Mouse (Mus musculus) right cerebral cortex, postnatal 36 days (tissue): ENCODE measurements around the gene Srp54b.
"Not testable (repeated sequence)": the region's sequence is repeated elsewhere in the genome, so short reads cannot be mapped to it uniquely, and the experiment has no call there.

ENCODE experiments used
- DNase-seq, 2 experiments: peaks; one replicate each; pipeline ENCODE4 v3.0.0; 2022; ENCODE audit warnings: low spot score in 2 of 2, mixed read lengths in 1 of 2

The Srp54b gene

DNA sequence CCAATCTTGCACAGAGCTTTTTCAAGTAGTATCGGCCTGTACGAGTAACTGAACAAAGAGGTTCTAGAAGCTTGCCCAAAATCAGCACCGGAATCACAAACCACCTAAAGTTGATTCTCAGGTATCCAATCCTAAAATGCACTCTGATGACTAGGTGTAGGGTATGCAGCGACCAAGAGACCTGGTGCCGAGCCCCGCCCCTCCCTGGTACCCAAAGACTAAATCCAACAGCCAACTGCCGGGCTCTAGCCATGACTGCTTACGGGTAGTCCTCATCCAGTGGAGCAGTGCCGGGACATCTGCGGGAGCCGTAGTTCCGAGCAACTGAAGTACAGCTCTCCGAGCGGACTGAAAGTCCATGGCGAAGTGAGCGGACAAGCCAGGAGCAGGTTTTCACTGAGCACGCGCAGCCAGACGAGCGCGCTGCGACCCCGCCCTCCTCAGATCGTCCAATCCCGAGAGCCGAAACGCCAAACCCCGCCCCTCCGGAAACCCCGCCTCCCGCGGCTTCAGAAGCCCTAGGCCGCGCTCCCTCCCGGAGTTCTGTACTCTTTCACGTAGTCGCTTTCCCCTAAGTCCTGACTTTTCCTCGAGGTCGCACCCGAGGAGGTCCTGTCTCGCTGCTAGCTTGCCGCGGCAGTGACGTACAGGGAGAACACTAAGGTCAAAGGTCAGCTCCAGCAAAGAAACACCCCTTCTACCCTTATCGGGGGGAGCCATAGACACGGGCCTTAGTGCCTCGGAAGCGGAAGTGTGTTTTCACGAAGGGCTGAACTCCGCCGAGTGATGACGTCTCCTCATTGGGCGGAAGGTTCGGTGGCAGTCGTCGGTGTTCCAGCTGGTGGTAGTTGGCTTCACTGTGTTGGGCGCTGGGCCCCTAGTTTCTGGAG is at the start of gene Srp54b:
Gene Srp54b (plus strand): TSS at position 546 of the 890 bp plus-strand sequence.
- not testable (repeated sequence) for DNase-seq

GRCm38 (mm10) chr12:55112616-55113015 is 42.3 kb upstream of the Srp54b start:
- DNase-seq: not testable (repeated sequence)

DNA sequence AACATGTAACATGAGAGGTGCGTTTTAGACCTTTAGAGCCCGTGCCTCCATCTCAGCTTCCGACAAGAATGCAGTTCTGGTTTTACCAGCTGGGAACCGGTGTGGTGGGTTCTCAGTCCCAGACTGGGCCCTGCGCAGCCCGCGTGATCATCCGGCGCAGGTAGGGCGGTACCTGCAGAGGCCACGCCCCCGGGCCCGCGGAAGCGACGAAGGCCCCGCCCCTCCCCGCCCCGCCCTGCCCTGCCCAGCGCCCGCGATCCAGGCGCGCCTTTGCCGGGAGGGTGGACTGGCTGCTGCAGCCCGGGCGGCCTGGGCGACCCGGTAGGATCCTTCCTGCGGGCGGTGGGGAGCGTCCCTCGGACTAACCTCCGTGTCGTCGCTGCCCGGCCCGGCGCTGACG is 30.7 kb upstream of the Srp54b start, which contains the start of gene Fam177a:
Gene Fam177a (plus strand): TSS at position 228 of the 400 bp plus-strand sequence.
- DNase-seq: not testable (repeated sequence)

DNA sequence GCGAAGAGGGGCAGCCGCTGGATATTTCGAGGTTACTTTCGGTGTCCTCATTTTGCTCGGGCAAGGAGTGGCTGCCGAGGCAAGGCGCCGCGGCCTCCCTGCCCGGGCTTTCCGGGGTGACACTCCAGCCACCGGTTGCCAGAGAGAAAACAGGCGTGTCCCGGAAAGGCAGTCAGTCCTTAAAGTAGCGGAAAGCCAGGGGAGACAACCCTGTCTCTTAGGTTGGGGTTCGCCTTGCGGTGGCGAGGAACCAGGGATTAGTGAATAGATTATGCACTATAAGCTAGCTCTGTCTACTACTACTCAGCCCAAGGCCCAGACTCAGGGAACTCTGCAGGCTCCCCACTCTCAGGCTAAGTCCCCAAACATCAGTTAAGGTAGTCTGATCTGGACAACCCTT is 30.2 kb upstream of the Srp54b start:
- DNase-seq: not testable (repeated sequence)

GRCm38 (mm10) chr12:55135540-55135939 is 19.4 kb upstream of the Srp54b start:
- not testable (repeated sequence) for DNase-seq

DNA sequence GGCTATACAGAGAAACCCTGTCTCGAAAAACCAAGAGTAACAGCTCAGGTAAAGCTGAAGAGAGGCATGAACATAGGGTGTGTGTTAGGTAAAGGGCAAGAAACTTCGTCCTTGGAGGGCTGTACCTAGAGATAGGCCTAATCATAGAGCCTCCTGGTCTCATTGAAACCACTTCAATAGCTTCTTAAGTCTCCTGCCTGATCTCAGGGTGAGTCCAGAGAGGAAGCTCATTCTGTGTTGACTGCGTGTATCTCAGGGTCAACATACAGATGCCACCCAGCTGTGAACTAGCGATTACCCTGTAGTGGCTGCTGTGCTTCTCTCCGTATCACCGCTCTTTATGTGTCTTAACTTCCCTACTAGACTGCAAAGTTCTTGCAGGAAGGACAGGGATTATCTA is 17.0 kb upstream of the Srp54b start:
- not testable (repeated sequence) for DNase-seq

DNA sequence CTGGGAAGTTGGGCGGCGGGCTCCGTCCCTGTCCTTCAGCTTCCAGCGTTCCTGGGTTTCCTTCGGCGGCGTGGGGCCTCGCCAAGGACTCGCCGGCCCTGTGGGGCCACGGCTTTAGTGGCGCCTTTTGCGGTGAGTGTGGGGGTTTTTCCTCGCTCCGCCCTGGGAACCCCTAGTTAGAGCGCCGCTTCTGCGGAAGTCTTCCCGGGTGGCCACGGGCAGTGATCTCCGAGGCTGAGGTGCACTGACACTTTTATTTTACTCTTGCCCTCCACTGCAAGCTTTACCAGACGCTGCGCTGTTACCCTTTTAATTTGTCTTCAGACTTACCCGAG is 512 bp downstream of the Srp54b start:
- DNase-seq: not testable (repeated sequence)

- not testable (repeated sequence) for DNase-seq
These were observed 12.2 kb downstream of the Srp54b start for GRCm38 (mm10) chr12:55167034-55167557.

- not testable (repeated sequence) for DNase-seq
These were observed 32.8 kb downstream of the Srp54b start for GRCm38 (mm10) chr12:55187686-55188085.

- not testable (repeated sequence) for DNase-seq
These were observed 34.2 kb downstream of the Srp54b start for GRCm38 (mm10) chr12:55189127-55189526.

- DNase-seq: not testable (repeated sequence)
These were observed 44.4 kb downstream of the Srp54b start, which contains the start of gene 1700047I17Rik2 for GRCm38 (mm10) chr12:55199306-55199705. TSS of gene 1700047I17Rik2 (plus strand) at chr12:55199592.

- not testable (repeated sequence) for DNase-seq
These were observed 44.9 kb downstream of the Srp54b start for GRCm38 (mm10) chr12:55199799-55200198.

DNA sequence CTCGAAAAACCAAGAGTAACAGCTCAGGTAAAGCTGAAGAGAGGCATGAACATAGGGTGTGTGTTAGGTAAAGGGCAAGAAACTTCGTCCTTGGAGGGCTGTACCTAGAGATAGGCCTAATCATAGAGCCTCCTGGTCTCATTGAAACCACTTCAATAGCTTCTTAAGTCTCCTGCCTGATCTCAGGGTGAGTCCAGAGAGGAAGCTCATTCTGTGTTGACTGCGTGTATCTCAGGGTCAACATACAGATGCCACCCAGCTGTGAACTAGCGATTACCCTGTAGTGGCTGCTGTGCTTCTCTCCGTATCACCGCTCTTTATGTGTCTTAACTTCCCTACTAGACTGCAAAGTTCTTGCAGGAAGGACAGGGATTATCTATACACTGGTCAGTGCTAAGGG is 58.0 kb downstream of the Srp54b start:
- DNase-seq: not testable (repeated sequence)

DNA sequence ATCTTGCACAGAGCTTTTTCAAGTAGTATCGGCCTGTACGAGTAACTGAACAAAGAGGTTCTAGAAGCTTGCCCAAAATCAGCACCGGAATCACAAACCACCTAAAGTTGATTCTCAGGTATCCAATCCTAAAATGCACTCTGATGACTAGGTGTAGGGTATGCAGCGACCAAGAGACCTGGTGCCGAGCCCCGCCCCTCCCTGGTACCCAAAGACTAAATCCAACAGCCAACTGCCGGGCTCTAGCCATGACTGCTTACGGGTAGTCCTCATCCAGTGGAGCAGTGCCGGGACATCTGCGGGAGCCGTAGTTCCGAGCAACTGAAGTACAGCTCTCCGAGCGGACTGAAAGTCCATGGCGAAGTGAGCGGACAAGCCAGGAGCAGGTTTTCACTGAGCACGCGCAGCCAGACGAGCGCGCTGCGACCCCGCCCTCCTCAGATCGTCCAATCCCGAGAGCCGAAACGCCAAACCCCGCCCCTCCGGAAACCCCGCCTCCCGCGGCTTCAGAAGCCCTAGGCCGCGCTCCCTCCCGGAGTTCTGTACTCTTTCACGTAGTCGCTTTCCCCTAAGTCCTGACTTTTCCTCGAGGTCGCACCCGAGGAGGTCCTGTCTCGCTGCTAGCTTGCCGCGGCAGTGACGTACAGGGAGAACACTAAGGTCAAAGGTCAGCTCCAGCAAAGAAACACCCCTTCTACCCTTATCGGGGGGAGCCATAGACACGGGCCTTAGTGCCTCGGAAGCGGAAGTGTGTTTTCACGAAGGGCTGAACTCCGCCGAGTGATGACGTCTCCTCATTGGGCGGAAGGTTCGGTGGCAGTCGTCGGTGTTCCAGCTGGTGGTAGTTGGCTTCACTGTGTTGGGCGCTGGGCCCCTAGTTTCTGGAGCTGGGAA is 75.0 kb downstream of the Srp54b start, which contains the start of gene Srp54c:
Gene Srp54c (plus strand): TSS at position 543 of the 894 bp plus-strand sequence.
- not testable (repeated sequence) for DNase-seq

GRCm38 (mm10) chr12:55230520-55230861 is 75.6 kb downstream of the Srp54b start:
- not testable (repeated sequence) for DNase-seq
